Mouse (Mus musculus): ENCODE data around the gene Eif3d. TPM values are rescaled to one million over a fixed set of nuclear protein-coding genes. Genes with fewer than 3 reads are reported as not detected.

Gene Eif3d
- polyA plus RNA-seq, 1 experiment from 2014 or later: 120 TPM

DNA sequence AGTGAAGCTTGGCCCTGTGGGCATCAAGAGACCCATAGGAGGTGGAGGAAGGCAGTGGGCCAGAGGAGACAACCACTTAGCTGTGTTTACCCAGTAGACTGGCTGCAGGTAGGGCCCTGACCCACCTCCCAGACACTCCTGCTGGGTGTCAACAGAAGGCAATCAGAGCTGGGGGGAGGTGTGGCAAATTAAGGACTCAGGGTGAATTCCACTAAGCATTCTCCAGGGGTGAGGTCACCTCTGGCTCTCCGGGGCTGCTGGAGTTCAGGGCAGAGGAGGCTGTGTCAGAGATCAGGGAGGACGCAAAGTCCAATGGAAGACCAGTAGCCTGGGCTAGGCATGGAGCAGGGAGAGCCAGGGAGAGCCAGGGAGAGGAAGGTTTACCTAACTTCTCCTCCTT is 59.5 kb downstream of the Eif3d start:
- Histone ChIP-seq H3K27me3 (ENCODE audit: insufficient read depth, low read length) (no peaks in the 10 kb centered on the region), H3K9ac (ENCODE audit: low read depth, low read length) (no peak overlapping the region), H3K27ac (peak overlapping the region; percentile 70; the same call in 1 of the 2 replicates), H3K4me1 (replicated peaks; ENCODE audit: insufficient read depth, low read length) (peaks cover 31% of the 10 kb centered on the region), H3K4me3 (replicated peaks; ENCODE audit: low read depth, low read length) (no peak overlapping the region), H3K9me3 (replicated peaks; ENCODE audit: low read length) (no peaks in the 10 kb centered on the region), H3K36me3 (ENCODE audit: insufficient read depth, low read length) (peaks cover 13% of the 10 kb centered on the region; the same call in 1 of the 2 replicates), H3K4me2 (ENCODE audit: low read length) (no peak overlapping the region)
- 12% methylated on average over 2 of the region's 2 CpGs for WGBS
- DNase-seq (ENCODE audit: low spot score) (peak; percentile 51), ATAC-seq (replicated peaks; ENCODE audit: low FRiP score, low read depth) (peak; percentile 63)
- no peak for TF ChIP-seq CTCF (IDR thresholded peaks at IDR 0.05; ENCODE audit: low read depth)

Other genes with a start within 250 kb of the Eif3d start
- gene Apol9b, start 241.8 kb downstream of the Eif3d start, polyA plus RNA-seq (2015; fragmentation: Nextera tagmentation; extraction: Ambion mirVana): 0.14 and 0.15 TPM in 2 replicates
- not detected in 2 replicates for gene Apol8, start 213.8 kb downstream of the Eif3d start, polyA plus RNA-seq (2015; fragmentation: Nextera tagmentation; extraction: Ambion mirVana)
- 52.9 and 57.2 TPM in 2 replicates for gene Myh9, start 128.6 kb downstream of the Eif3d start, polyA plus RNA-seq (2015; fragmentation: Nextera tagmentation; extraction: Ambion mirVana)
- 245 and 253 TPM in 2 replicates for gene Txn2, start 41.8 kb downstream of the Eif3d start, polyA plus RNA-seq (2015; fragmentation: Nextera tagmentation; extraction: Ambion mirVana)
- gene Foxred2, start 14.1 kb downstream of the Eif3d start, polyA plus RNA-seq (2015; fragmentation: Nextera tagmentation; extraction: Ambion mirVana): 3.2 TPM in 2 replicates
- gene Cacng2, start 149.2 kb upstream of the Eif3d start, polyA plus RNA-seq (2015; fragmentation: Nextera tagmentation; extraction: Ambion mirVana): not detected in 2 replicates
- gene Ift27, start 203.3 kb upstream of the Eif3d start, polyA plus RNA-seq (2015; fragmentation: Nextera tagmentation; extraction: Ambion mirVana): 74.7 and 82.9 TPM in 2 replicates
- gene Pvalb, start 235.6 kb upstream of the Eif3d start, polyA plus RNA-seq (2015; fragmentation: Nextera tagmentation; extraction: Ambion mirVana): 0.24 and 0.43 TPM in 2 replicates

Data from kidney, postnatal 0 days (tissue).